Mouse (Mus musculus) bone marrow macrophage, adult 2 months (primary cell): ENCODE results near the gene Dnah6.

Experiments
- CTCF ChIP-seq: IDR thresholded peaks from 2 replicates; pipeline ENCODE4 v1.5.1; 2012; ENCODE audit warnings: low read depth, mild to moderate bottlenecking, low read length, moderate library complexity
- POLR2A ChIP-seq: IDR thresholded peaks from 2 replicates; pipeline ENCODE4 v1.6.1; 2012; ENCODE audit warnings: mild to moderate bottlenecking, low read depth, low read length, borderline replicate concordance

- no peak for TF ChIP-seq POLR2A
- TF ChIP-seq CTCF = no peak
Measured at GRCm38 (mm10) chr6:72976866-72977265, 244.6 kb downstream of the Dnah6 start.
